Mouse (Mus musculus) left cerebral cortex, adult 8-10 months (tissue): ENCODE results near the gene Zfp119a. TPM values are rescaled to one million over a fixed set of nuclear protein-coding genes. Genes with fewer than 3 reads are reported as not detected.

Experiments
- DNase-seq, 2 experiments: peaks; one replicate each; pipeline ENCODE4 v3.0.0; 2022; ENCODE audit warnings: low spot score in 2 of 2
- total RNA-seq, 4 experiments: library from RNA; stranded (reverse); gene quantifications; 2 replicates each; pipeline ENCODE4 v1.2.4; 2022

The Zfp119a gene
- total RNA-seq, result 1 to 10 TPM; 5.0 to 7.3 (median 6.2) TPM

DNA sequence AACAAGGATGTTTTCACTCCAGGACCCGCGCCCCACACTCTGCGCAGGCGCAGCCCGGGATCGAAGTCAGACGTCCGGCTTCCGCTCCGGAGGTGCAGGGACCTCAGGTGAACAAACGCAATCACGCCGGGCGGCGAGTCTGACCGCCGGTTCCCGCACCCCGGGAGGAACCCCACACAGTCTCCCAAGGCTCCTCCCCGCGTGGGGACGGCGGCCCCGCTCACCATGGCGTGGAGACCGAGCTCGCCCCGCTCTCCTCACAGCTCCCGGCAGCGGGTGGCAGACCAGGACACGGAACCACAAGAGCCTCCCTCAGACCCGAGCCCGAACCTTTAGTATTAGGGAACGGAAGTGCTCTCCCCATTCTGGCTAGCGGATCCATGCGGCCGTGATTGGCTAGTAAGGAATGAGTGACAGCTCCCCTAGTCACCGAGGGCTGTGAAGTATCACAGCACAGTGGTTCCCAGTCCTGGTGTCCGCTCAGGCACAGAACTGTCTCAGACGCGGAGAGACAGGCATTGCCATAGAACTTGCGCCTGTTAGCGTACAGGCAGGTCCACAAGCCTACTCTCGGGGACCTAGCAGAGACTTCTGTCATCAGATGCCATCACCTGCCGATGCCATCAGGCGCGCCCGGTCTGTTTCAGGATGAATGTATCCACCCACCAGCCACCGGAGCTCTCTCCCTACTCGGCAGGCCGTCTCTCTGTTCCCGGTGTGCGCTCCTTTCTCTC, at the start of gene Zfp119a:
Zfp119a (minus strand) TSS at position 295 of the 734 bp plus-strand sequence.
- DNase-seq, result peak; percentile 81 to 82

DNA sequence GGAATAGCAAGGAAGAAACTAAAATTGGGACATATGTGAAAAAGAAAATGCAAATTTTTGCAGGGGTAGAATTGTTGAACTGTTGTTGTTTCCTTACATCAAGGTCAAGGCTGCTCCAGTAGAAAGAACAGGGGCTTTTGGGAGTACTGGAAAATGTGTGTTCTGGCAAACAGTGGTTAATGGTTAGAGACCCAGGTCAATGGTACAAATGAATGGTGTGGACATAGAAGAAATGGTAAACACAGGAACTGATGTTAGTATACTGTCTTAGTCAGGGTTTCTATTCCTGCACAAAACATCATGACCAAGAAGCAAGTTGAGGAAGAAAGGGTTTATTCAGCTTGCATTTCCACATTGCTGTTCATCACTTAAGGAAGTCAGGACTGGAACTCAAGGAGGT, 27.9 kb upstream of the Zfp119a start:
- DNase-seq, result no peak

DNA sequence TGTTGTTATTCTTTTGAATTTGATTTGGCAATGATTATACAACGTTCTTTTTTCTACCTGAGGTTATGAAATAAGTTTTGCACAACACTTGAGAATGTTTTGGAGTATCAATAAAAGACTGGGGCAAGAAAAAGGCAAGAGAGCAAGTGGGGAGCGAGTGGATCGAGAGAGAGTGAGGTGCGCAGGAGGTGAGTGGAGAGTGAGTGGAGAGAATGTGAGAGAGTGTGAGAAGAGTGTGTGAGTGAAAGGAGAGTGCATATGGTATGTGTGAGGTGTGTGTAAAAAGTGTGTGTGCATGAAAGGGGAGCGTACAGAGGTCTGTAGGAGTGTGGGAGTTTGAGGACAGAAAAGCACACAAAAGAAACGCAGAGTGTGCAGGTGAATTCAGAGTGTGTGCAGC, 25.4 kb upstream of the Zfp119a start:
- DNase-seq, result no peak

DNA sequence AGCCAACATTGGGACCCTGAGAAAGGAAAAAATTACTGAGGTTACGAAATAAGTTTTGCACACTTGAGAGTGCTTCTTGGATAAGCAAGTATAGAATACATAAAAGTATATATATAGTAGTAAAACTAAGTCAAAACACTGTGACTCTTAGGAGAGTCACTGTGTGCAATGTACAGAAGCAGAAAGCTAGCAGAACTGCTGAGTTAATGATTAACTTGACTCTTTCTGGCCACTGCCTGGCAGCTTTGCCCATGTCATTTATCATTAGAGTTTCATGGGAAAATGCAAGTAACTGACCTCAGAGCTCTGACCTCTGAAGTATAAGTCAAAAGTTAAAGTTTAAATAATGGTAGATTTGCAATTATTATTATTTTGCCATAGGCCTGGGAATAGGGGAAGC, 25.0 kb upstream of the Zfp119a start:
- DNase-seq, result no peak

DNA sequence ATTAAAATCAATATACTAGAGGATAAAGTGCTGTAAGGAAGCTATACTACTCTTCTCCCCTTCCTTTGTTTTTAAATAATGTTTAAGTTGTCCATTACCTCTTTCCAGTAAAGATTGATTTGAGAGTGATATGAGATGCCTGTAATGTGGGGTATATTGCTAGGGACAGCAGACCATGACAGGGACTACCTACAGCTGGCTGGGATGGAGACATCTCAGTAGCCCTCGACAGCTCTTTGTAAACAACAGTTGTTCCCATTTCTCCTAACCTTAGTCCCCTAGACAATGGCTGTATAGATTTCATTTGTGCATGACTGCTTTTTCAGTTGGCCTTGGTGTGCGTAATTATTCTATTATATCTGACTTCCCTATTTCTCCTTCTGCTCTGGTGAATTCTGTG, 24.4 kb upstream of the Zfp119a start:
- DNase-seq, result no peak

DNA sequence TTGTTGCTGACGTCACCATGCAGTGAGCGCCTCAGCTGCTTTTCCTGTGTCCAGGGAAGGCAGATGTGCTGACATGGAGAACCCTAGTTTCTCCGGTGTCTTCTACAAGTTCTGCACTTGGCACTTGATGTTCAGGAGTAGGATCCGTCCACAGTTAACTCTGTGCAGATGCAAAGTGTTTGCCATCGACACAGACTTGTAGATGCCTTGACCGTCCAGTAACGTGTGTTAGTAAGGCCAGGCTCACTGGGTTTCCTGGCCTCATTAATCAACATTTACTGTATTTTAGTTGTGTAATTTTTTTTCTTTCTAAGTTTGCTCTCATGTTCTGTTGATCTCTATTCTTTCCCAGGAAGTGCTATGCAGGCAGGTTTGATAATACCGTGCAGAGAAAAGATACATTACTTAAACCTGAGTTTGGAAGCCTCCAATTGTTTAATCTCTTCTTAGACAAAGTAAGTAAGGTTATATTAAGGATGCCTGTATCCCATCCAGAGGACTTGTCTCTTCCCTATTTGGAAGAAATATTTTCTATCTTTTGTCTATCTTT, 13.8 kb upstream of the Zfp119a start:
- DNase-seq, result peak in 1 of 2 experiments; percentile 22

DNA sequence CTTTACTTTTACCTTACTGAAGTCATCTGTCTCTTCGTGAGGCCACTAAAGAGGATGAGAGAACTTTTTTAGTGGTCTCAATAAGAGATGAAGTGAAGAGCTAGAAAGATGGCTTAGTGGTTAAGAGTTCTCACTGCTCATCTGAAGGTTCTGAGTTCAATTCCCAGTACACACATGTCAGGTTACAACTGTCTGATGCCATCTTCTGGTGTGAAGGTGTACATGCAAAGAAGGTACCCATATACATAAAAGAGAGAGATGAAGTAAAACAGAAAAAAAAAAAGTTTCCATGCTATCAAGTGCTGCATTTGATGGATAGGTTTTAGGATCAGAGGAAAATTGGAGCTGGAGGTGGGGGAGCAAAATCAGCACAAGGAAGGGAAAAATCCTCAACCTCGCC, 6.2 kb upstream of the Zfp119a start:
- no peak for DNase-seq

DNA sequence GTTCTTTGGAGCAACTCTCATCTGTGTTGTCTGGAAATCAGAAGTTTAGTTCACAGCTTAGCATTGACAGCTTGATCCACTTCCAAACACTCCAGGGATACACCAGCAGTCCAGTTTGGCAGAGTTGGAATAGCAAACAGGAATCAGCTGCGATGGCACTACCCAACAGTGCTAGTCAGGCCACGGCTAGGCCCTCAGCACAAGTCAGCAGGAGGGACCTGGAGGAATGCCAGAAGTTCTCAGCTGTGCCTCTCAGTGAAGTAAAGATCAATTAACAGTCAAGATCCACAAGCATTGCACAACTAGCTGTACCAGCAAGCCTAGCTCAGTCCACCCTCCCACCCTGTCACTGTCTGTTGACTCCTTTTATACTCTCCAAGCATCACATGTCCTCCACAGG, 4.9 kb upstream of the Zfp119a start:
- no peak for DNase-seq

DNA sequence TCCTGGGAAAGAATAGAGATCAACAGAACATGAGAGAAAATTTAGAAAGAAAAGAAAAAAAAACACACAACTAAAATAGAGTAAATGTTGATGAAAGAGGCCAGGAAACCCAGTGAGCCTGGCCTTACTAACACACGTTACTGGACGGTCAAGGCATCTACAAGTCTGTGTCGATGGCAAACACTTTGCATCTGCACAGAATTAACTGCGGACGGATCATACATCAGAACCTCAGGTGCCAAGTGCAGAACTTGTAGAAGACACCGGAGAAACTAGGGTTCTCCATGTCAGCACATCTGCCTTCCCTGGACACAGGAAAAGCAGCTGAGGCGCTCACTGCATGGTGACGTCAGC, 471 bp downstream of the Zfp119a start:
- DNase-seq, result peak in 1 of 2 experiments; percentile 15

DNA sequence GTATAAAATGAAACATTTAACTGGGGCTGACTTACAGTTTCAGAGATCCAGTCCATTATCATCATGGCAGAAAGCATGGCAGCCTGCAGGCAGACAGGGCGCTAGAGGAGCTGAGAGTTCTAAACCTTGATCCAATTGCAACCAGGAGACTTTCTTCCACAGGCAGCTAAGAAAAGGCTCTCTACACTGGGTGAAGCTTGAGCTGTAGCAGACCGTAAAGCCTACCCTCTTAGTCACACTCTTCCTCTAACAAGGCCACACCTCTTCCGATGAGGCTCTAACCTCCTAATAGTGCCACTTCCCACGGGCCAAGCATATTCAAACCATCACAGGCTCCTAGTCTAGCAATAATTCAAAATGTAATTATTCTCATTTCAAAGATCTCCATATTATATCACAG, 1.5 kb downstream of the Zfp119a start:
- DNase-seq, result no peak

DNA sequence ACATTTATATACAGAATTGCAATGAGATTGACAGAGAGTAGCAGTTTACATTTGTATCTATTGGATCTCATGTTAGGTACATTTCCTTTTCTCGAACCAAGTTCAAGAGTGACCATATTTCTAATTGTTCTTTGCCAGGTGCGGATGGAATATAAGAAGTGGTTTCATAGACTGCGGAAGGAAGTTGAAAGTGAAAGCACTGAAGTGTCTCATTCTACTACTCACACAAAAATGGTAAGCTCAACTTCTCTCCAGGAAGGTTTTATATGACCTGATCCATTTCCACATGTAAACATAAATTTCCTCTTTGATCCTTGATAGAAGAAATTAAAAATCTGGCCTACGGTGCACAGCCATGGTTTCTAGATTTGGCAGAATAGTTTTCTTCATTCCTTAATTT, 35.7 kb downstream of the Zfp119a start:
- no peak for DNase-seq

DNA sequence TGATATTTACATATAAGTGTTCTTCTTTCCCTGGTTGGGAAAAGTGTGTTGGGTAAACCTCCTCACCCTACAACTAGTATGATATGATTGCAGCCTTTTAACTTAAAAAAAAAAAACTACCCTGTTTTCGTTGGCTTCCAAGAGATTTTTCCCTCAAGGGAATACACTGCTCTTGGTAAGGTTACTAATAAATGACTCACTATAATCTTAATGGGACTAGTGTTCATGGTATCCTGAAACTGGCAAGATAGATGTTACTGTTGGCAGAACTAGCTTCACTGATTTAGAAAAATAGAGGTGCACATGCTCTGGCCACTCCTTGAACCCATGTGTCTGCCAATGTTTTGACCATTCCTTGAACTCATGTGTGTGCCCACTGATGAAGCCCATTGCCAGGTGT, 57.2 kb downstream of the Zfp119a start:
- DNase-seq, result no peak

DNA sequence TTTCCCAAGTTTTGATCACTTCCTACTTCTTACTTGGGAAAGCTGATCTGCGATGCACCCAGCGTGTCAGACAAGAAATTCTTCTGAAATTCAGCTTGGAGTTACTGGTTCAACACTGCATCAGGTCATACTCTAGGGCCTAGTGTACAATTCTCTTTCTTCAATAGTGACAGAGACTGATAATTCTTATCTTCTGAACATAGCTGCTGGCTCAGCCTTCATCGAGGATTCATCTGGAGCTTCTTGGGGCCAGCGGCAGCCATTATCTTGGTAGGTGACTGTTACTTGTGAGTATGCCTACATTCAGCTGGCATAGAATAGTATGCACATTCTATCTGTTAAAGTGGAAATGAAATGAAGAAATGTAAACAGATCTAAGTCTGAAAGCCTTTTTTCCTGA, 61.9 kb downstream of the Zfp119a start:
- no peak for DNase-seq

Other genes with a start within 250 kb of the Zfp119a start
- gene Pot1b, start 166.3 kb downstream of the Zfp119a start, total RNA-seq, result 1 to 10 TPM; 4.7 to 7.3 (median 5.8) TPM
- under 1 TPM in 1 of 4 experiments, not detected in 3; 0.12 TPM for gene Adgre4, start 128.9 kb downstream of the Zfp119a start, total RNA-seq
- gene Zfp959, start 13.2 kb upstream of the Zfp119a start, total RNA-seq, result 1 to 10 TPM; 6.4 to 6.9 (median 6.9) TPM
- 1 to 10 TPM; 3.5 to 5.2 (median 4.0) TPM for gene Zfp119b, start 70.6 kb upstream of the Zfp119a start, total RNA-seq
- gene Ebi3, start 73.7 kb upstream of the Zfp119a start, total RNA-seq, result 1 to 10 TPM; 1.1 to 2.5 (median 1.7) TPM
- gene Yju2, start 80.2 kb upstream of the Zfp119a start, total RNA-seq, result 10 to 100 TPM; 12.9 to 16.9 (median 15.0) TPM
- 10 to 100 TPM; 34.8 to 38.9 (median 37.7) TPM for gene Shd, start 91.5 kb upstream of the Zfp119a start, total RNA-seq
- 10 to 100 TPM; 73.6 to 91.7 (median 81.2) TPM for gene Fsd1, start 107.6 kb upstream of the Zfp119a start, total RNA-seq
- 1 to 10 TPM; 1.7 to 2.4 (median 2.1) TPM for gene Stap2, start 126.7 kb upstream of the Zfp119a start, total RNA-seq
- 100 to 1,000 TPM; 107 to 123 (median 117) TPM for gene Mpnd, start 126.8 kb upstream of the Zfp119a start, total RNA-seq
- gene Sh3gl1, start 157.7 kb upstream of the Zfp119a start, total RNA-seq, result 10 to 100 TPM; 31.2 to 36.7 (median 34.0) TPM
- 1 to 10 TPM; 2.6 to 3.5 (median 3.1) TPM for gene Chaf1a, start 161.5 kb upstream of the Zfp119a start, total RNA-seq
- 10 to 100 TPM; 86.2 to 97.2 (median 91.5) TPM for gene Ubxn6, start 196.1 kb upstream of the Zfp119a start, total RNA-seq
- 100 to 1,000 TPM in 3 of 4 experiments, 10 to 100 TPM in 1; 95.3 to 115 (median 104) TPM for gene Hdgfl2, start 200.7 kb upstream of the Zfp119a start, total RNA-seq
- 10 to 100 TPM in 1 of 4 experiments, 1 to 10 TPM in 3; 4.7 to 14.9 (median 7.5) TPM for gene Plin4, start 230.9 kb upstream of the Zfp119a start, total RNA-seq
- under 1 TPM; 0.81 to 0.96 (median 0.93) TPM for gene Plin5, start 238.7 kb upstream of the Zfp119a start, total RNA-seq
- gene Lrg1, start 243.1 kb upstream of the Zfp119a start, total RNA-seq, result 1 to 10 TPM; 1.5 to 3.4 (median 2.0) TPM